Mouse (Mus musculus): Measurements from ENCODE around the gene Tdp2.

DNA sequence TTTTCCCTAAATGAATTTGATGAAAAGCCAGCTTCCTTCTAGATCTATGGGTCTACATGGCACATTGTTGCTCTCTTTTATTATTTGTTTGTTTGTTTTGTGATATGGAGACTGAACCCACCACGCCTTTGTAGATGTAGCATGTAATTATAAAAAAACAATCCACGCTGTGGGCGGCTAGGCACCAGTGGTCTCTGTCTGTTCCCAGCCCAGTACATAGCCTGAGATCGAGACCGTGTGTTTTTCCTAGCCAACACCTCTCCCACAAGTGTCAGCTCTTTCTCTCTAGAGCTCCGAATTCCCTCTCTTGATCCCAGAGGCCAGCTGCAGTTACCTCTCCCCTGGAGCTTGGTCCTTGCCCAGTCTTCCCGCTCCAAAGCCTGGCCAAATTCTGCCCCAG is 36.8 kb downstream of the Tdp2 start:
- no peak for TF ChIP-seq CTCF (conservative IDR thresholded peaks at IDR 0.05 in 1 of 2, IDR thresholded peaks at IDR 0.05 in 1 of 2; ENCODE audit: low read depth in 2 of 2, low read length in 2 of 2)
- TF ChIP-seq ETS1 (conservative IDR thresholded peaks at IDR 0.05; ENCODE audit: low read depth, low read length) = no peak

Data from CH12.LX (cell line).